Mouse (Mus musculus): Measurements from ENCODE around the gene Zbtb8a. TPM values are rescaled to one million over a fixed set of nuclear protein-coding genes. Genes with fewer than 3 reads are reported as not detected.
"Not testable (repeated sequence)": the region's sequence is repeated elsewhere in the genome, so short reads cannot be mapped to it uniquely, and the experiment has no call there.

The Zbtb8a gene
- polyA plus RNA-seq, 1 experiment from 2014 or later, result 17.2 TPM

GRCm38 (mm10) chr4:129375000-129375399 is 2.9 kb downstream of the Zbtb8a start:
- Histone ChIP-seq H3K4me3 (replicated peaks) (no peak overlapping the region), H3K27ac (no peak overlapping the region), H3K9me3 (no peaks in the 10 kb centered on the region), H3K36me3 (no peaks in the 10 kb centered on the region), H3K4me2 (replicated peaks) (no peak overlapping the region; the same call in 1 of the 2 replicates), H3K27me3 (peaks cover 8% of the 10 kb centered on the region), H3K9ac (replicated peaks) (no peak overlapping the region), H3K4me1 (replicated peaks) (peaks cover 35% of the 10 kb centered on the region)
- WGBS, result 10% methylated on average over 6 of the region's 6 CpGs
- ATAC-seq, result no peak

- no peak overlapping the region for H3K4me3 ChIP-seq (replicated peaks)
- no peak overlapping the region for H3K9ac ChIP-seq (replicated peaks)
- 39% methylated on average over 11 of the region's 11 CpGs for WGBS
- peaks cover 35% of the 10 kb centered on the region for H3K4me1 ChIP-seq (replicated peaks)
- H3K9me3 ChIP-seq, result no peaks in the 10 kb centered on the region
- no peak for ATAC-seq
- no peaks in the 10 kb centered on the region for H3K36me3 ChIP-seq
- H3K27me3 ChIP-seq, result peaks cover 8% of the 10 kb centered on the region
- no peak overlapping the region for H3K27ac ChIP-seq
- H3K4me2 ChIP-seq (replicated peaks), result no peak overlapping the region
These were observed 3.6 kb downstream of the Zbtb8a start for GRCm38 (mm10) chr4:129374219-129374755.

GRCm38 (mm10) chr4:129373202-129373976 is 4.5 kb downstream of the Zbtb8a start:
- H3K27me3 ChIP-seq, result 0 out of 2 replicates have a peak, but pooled peaks cover under 1% of the 10 kb centered on the region
- H3K9me3 ChIP-seq, result no peaks in the 10 kb centered on the region
- no peak for ATAC-seq
- H3K36me3 ChIP-seq, result 0 out of 2 replicates have a peak, but pooled peaks cover 4% of the 10 kb centered on the region
- H3K4me1 ChIP-seq (replicated peaks), result peaks cover 35% of the 10 kb centered on the region
- no peak overlapping the region for H3K27ac ChIP-seq
- H3K9ac ChIP-seq (replicated peaks), result no peak overlapping the region
- WGBS, result 49% methylated on average over 8 of the region's 8 CpGs
- no peak overlapping the region for H3K4me2 ChIP-seq (replicated peaks)
- H3K4me3 ChIP-seq (replicated peaks), result no peak overlapping the region

- Histone ChIP-seq H3K27me3 (no peaks in the 10 kb centered on the region), H3K36me3 (peaks cover 13% of the 10 kb centered on the region), H3K9me3 (no peaks in the 10 kb centered on the region), H3K4me3 (replicated peaks) (no peak overlapping the region), H3K4me1 (replicated peaks) (peaks cover 25% of the 10 kb centered on the region), H3K27ac (no peak overlapping the region), H3K4me2 (replicated peaks) (no peak overlapping the region), H3K9ac (replicated peaks) (no peak overlapping the region)
- no peak for ATAC-seq
- 94% methylated on average over 3 of the region's 3 CpGs for WGBS
These were observed 6.5 kb downstream of the Zbtb8a start for GRCm38 (mm10) chr4:129371391-129371790.

DNA sequence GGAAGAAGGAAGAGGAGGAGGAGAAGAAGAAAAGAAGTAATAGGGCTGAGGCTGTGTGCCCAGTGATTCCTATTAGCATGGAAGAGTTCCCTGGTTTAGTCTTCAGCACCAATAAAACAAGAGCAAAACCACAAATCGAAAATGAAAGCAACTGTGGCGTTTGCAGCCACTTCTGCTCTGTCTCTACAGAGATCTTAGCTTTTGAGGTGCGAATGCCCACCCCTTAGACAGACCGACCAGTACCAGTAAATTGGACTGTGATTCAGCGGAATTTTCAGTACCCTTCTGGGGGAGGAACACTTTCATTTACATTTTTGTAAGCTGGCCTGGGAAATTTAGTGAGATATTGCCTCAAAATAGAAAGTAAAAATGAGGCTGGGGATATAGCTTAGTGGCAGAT is 12.7 kb downstream of the Zbtb8a start:
- Histone ChIP-seq H3K9ac (replicated peaks) (no peak overlapping the region), H3K27me3 (no peaks in the 10 kb centered on the region), H3K4me3 (replicated peaks) (no peak overlapping the region), H3K36me3 (peaks cover 23% of the 10 kb centered on the region), H3K4me1 (replicated peaks) (no peaks in the 10 kb centered on the region), H3K27ac (no peak overlapping the region), H3K9me3 (no peaks in the 10 kb centered on the region), H3K4me2 (replicated peaks) (no peak overlapping the region)
- ATAC-seq, result no peak
- WGBS, result 94% methylated on average over 5 of the region's 5 CpGs

- no peaks in the 10 kb centered on the region for H3K27me3 ChIP-seq
- WGBS, result 89% methylated on average over 3 of the region's 3 CpGs
- no peak for ATAC-seq
- H3K4me2 ChIP-seq (replicated peaks), result no peak overlapping the region
- peaks cover 32% of the 10 kb centered on the region for H3K36me3 ChIP-seq
- no peaks in the 10 kb centered on the region for H3K9me3 ChIP-seq
- no peaks in the 10 kb centered on the region for H3K4me1 ChIP-seq (replicated peaks)
- no peak overlapping the region for H3K9ac ChIP-seq (replicated peaks)
- H3K27ac ChIP-seq, result no peak overlapping the region
- no peak overlapping the region for H3K4me3 ChIP-seq (replicated peaks)
These were observed 13.5 kb downstream of the Zbtb8a start for GRCm38 (mm10) chr4:129364379-129364778.

DNA sequence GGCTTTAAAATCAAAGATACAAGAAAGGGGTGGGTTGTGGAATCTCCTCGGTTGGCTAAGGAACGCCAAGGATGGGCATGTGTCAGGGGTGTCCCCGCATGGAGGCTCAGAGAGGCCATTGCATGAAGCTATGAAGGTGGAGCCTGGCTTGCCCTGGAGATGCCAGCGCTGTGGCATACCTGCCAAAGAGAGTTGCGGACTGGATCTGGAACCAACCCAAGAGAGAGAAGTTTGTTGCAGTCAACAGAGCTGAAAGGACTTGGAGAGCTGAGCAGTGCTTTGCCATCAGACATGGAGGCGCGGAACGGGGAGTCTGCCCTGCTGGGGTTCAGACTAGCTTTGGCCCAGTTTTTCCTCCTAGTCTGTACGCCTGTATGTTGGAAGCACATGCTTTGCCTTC is 14.5 kb downstream of the Zbtb8a start:
- H3K4me1 ChIP-seq (replicated peaks), result no peaks in the 10 kb centered on the region
- H3K27me3 ChIP-seq, result no peaks in the 10 kb centered on the region
- no peak overlapping the region for H3K27ac ChIP-seq
- H3K4me3 ChIP-seq (replicated peaks), result no peak overlapping the region
- no peak for ATAC-seq
- WGBS, result 93% methylated on average over 9 of the region's 9 CpGs
- H3K4me2 ChIP-seq (replicated peaks), result no peak overlapping the region
- peaks cover 29% of the 10 kb centered on the region for H3K36me3 ChIP-seq
- H3K9me3 ChIP-seq, result no peaks in the 10 kb centered on the region
- no peak overlapping the region for H3K9ac ChIP-seq (replicated peaks)

GRCm38 (mm10) chr4:129362771-129363170 is 15.1 kb downstream of the Zbtb8a start:
- Histone ChIP-seq H3K27ac (no peak overlapping the region), H3K4me3 (replicated peaks) (no peak overlapping the region), H3K9ac (replicated peaks) (no peak overlapping the region), H3K4me1 (replicated peaks) (no peaks in the 10 kb centered on the region), H3K4me2 (replicated peaks) (no peak overlapping the region), H3K27me3 (no peaks in the 10 kb centered on the region), H3K9me3 (no peaks in the 10 kb centered on the region), H3K36me3 (peaks cover 36% of the 10 kb centered on the region)
- 70% methylated on average over 5 of the region's 5 CpGs for WGBS
- ATAC-seq, result no peak

DNA sequence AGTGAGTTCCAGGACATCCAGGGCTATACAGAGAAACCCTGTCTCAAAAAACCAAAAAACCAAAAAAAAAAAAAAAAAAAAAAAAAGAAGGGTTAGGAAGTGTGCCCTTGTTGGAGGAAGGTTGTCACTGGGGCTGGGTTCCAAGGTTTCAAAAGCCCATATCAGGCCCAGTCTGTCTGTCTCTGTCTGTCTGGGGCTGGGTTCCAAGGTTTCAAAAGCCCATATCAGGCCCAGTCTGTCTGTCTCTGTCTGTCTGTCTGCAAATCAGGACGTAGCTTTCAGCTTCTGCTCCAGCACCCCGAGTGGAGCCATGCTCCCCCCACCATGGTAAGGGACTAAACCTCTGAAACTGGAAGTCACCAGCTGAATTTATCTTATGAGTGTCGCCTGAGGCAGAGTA is 15.7 kb downstream of the Zbtb8a start:
- H3K4me3 ChIP-seq (replicated peaks); ATAC-seq; H3K4me1 ChIP-seq (replicated peaks); H3K9ac ChIP-seq (replicated peaks); H3K4me2 ChIP-seq (replicated peaks); H3K9me3 ChIP-seq; H3K27ac ChIP-seq; H3K27me3 ChIP-seq: not testable (repeated sequence)
- WGBS, result 84% methylated on average over 3 of the region's 3 CpGs
- H3K36me3 ChIP-seq, result peaks cover 38% of the 10 kb centered on the region

DNA sequence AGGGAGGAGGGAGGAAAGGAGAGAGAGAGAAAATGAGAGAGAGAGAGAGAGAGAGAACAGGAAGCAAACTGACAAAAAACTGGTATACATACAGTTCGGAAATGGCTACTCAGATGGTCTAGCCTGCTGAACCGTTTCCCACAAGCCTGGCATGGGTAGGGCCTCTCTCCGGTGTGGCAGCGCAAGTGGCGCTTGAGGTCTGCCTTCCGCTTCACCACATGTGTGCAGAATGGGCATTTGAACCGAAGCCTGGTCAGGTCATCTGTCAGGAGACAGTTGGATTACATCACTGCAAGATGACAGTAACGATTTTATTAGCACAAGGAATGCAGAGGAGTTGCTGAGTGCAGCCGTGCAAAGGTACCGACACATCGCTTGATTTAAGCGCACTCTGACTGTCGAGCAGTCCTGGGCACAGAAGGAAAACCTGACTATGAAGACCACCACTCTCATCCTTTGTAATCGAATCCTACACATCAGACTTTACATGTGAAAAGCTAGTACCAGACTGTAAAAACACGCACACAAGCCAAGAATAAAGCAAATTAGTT is 20.2 kb downstream of the Zbtb8a start:
- no peak overlapping the region for H3K4me3 ChIP-seq (replicated peaks)
- H3K9ac ChIP-seq (replicated peaks), result no peak overlapping the region
- H3K4me2 ChIP-seq (replicated peaks), result no peak overlapping the region
- H3K4me1 ChIP-seq (replicated peaks), result no peaks in the 10 kb centered on the region
- WGBS, result 86% methylated on average over 15 of the region's 15 CpGs
- no peak overlapping the region for H3K27ac ChIP-seq
- H3K36me3 ChIP-seq, result peaks cover 63% of the 10 kb centered on the region
- no peak for ATAC-seq
- H3K27me3 ChIP-seq, result no peaks in the 10 kb centered on the region
- H3K9me3 ChIP-seq, result no peaks in the 10 kb centered on the region

- Histone ChIP-seq H3K4me3 (replicated peaks) (no peak overlapping the region), H3K27ac (no peak overlapping the region), H3K36me3 (peaks cover 66% of the 10 kb centered on the region), H3K27me3 (no peaks in the 10 kb centered on the region), H3K4me2 (replicated peaks) (no peak overlapping the region), H3K4me1 (replicated peaks) (no peaks in the 10 kb centered on the region), H3K9me3 (no peaks in the 10 kb centered on the region), H3K9ac (replicated peaks) (no peak overlapping the region)
- no peak for ATAC-seq
- WGBS, result 86% methylated on average over 15 of the region's 15 CpGs
These were observed 23.7 kb downstream of the Zbtb8a start for GRCm38 (mm10) chr4:129354236-129354635.

GRCm38 (mm10) chr4:129353176-129353575 is 24.7 kb downstream of the Zbtb8a start:
- no peaks in the 10 kb centered on the region for H3K9me3 ChIP-seq
- WGBS, result 92% methylated on average over 12 of the region's 12 CpGs
- H3K9ac ChIP-seq (replicated peaks), result no peak overlapping the region
- H3K4me1 ChIP-seq (replicated peaks), result no peaks in the 10 kb centered on the region
- ATAC-seq, result no peak
- no peak overlapping the region for H3K27ac ChIP-seq
- H3K27me3 ChIP-seq, result no peaks in the 10 kb centered on the region
- no peak overlapping the region for H3K4me2 ChIP-seq (replicated peaks)
- H3K4me3 ChIP-seq (replicated peaks), result no peak overlapping the region
- peaks cover 64% of the 10 kb centered on the region for H3K36me3 ChIP-seq

All from midbrain, embryonic 13.5 days (tissue).